Mouse (Mus musculus) retina, adult 2 months (tissue): Measurements from ENCODE around the gene Thrap3.

Experiments
- DNase-seq: peaks from one replicate; pipeline ENCODE4 v3.0.0-alpha.2; 2012; ENCODE audit warnings: low read depth, low spot score

Thrap3 gene

DNA sequence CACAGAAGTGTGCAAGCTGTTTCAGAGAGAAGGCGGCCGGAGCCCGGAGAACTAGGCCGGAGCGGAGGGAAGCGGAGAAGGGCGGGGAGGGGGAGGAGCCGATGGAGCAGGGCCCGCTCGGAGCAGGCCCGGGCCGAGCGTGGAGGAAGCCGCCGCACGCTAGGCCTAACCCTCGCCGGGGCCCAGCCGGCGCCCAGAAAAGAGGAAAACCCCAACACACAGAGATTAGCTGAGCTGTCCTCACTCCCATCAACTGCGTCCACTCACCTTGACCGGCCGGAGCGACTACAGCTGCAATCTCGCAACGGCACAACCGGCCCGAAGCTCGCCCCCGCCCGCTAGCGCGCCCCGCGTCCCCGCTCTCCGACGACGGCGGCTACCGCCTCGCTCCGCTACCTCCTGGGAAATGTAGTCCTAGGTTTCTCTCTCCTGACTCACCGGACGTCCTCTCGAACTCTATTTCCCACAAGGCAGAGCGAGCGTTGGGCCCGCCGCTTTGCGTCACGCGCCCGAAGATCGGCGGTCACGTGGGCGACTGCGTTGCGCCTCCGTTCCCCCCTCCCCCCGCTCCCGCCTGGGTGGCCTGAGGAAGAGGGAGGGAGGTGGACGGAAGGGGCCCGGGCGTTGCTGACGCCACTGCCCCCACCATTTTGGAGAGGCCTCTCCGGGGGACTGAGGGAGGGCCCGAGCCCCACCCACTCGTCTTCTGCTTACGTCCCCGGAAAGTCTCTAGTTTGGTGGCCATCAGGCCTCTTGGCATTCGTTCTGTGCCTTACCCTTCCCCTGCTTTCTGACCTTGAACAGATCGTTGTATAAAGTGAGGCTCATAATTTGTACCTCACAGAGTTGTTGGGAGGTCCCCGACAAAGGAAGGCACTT is at the start of gene Thrap3:
TSS of gene Thrap3 (minus strand) at position 458 of the 879 bp plus-strand sequence.
- peak; percentile 94 for DNase-seq

DNA sequence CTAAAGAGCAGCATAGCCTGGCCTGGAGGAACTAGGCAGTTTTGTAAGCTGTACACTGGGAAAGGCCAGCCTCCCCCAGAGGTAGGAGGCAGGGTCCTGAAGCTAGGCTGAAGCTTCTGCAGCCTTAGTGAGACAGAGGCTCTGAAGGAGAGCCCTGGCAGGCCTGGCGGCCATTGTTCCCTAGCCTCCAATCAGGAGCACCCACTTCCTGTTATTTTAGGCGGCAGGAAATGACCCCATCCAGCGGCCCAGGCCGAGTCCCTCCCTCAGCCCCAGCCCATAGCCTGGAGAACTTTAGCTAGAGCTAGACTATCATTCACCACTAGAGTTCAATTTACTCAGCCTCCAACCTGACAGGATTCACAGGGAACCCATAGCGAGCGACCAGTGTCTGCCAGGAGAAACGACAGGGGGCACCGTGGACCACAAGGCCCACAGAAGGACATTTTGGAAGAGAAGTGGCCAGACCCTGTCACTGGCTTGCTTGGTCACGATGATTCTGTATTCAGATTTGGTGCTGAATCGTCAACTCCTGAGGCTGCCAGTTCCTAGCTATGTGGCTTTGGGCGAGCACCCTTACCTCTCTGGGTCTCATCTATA is 49.2 kb upstream of the Thrap3 start:
- DNase-seq, result no peak

- DNase-seq, result no peak
Observed at GRCm38 (mm10) chr4:126250659-126251058, 48.1 kb upstream of the Thrap3 start.

DNA sequence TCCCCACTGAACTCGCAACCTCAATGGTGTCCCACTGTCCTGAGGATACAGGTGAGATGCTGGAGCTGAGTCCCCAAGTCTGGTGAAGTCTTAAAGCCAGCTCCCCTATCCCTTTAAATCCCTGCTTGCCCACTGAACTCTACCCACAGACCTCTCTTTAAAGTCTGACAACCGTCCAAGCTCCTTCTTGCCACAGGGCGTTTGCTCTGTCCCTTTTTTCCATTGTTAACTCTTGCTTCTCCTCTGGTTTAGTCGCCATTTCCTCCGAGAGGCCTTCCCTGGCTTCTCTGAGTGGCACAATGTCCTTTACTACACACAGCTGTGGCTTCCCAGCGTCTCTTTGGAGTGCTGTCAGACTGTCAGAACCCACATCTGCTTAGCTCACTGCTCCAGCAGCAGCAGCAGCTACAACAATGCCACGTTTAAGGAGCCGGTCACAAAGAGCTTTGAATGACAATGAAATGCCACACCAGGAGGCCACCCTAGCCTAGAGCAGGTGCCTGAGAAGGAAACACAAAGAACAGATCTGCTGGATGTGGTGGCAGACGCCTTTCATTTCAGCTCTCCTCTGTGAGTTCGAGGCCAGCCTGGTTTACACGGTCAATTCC is 45.8 kb upstream of the Thrap3 start:
- DNase-seq, result no peak

- no peak for DNase-seq
Observed at GRCm38 (mm10) chr4:126246202-126246889, 43.8 kb upstream of the Thrap3 start.

DNA sequence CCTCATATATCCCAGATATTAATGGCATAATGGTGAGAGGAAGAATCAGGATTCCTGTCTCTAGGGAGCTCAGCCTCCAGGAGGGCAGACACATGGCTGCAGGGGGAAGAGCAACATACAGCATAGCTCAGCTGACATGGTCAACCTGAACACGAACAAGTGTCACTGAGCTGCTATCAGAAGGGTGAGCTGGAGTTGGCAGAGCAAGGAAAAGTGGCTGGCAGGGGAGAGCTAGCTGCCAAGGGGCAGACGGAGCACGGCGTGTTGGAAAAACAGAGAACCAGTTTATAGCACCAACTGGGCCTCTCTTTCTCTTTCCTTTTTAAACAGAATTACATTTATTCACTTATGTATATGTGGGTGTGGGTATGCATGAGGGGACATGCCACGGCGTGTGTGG is 40.0 kb upstream of the Thrap3 start:
- no peak for DNase-seq

DNA sequence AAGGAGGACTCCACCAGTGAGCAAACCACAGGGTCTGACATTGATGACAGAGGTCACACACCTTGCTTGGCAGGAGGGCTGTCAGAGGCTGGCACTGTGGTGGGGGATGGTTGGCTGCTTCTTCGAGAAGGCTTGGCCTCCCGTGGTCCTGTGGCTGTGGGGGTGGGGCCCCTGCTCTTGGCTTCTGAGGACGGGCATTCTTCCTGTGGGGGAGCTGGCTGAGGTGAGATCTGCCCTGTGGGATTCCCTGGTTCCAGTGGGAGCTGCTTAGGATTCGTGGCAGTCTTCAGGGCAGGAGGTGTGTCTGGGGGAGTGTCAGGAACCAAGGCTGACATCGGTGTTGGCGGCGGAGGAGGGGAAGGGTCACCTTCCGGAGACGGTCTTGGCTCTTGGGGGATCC is 39.4 kb upstream of the Thrap3 start:
- no peak for DNase-seq

DNA sequence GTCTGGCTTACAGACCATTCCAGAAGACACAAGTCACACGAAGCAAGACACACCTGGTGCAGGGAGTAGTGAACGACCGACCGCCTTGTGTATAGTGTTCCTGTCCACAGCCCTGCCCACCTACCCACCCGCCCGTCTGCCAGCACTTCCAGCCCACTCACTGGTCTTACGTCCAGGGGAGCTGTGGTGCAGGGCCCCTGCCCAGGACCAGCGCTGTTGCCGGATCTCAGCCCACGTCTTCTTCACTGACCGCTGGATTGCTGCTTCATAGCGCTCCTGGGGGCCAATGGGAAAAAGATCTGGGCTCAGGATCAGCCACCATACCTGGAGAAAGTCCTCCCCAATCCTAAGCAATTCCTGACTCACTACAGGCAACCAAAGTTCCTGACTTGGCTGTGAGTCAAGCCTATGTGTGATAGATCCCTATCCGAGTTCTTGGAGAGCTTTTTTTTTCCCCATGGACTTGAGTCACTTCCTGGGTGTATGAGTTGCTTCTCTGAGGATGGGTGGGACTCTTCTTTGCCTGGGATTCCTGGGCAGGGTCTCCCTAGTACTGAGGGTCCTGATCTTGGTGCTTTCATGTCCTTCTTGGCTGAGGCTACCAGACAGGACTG is 37.4 kb upstream of the Thrap3 start:
- no peak for DNase-seq

- no peak for DNase-seq
Observed at GRCm38 (mm10) chr4:126237721-126238242, 35.2 kb upstream of the Thrap3 start.

GRCm38 (mm10) chr4:126236467-126237280 is 34.1 kb upstream of the Thrap3 start:
- no peak for DNase-seq

GRCm38 (mm10) chr4:126235191-126235590 is 32.6 kb upstream of the Thrap3 start:
- no peak for DNase-seq

GRCm38 (mm10) chr4:126234496-126235175 is 32.1 kb upstream of the Thrap3 start:
- DNase-seq, result no peak

DNA sequence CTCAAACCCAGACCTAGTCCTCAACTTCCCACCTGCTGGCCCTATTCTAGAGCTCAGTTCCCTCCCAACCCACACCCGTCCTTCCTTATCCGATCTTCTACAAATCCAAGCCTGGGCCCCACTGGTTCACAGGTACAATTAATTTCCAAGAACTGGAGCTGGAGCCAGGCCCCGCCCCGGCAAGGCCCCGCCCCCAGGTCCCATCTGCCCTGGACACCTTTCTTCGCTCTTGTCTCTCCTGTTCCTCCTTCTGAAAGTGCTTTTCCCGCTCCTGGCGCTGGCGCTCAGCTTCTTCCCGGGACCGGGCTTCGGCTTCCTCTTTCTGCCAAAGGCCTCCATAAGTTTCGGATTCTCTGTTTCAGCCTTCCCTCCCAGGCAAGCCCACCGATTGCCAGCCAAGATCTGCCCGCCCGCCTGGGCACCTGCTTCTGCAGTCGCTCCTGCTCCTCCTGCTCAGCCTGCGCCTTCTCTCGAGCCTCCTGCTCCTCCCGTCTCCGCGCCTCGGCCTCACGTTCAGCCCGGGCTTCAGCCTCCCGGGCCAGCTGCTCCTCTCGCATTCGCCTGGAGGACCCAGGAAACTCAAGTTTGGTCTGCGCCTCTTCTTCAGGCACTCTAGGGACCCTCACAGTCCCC is 31.2 kb upstream of the Thrap3 start:
- DNase-seq, result no peak

DNA sequence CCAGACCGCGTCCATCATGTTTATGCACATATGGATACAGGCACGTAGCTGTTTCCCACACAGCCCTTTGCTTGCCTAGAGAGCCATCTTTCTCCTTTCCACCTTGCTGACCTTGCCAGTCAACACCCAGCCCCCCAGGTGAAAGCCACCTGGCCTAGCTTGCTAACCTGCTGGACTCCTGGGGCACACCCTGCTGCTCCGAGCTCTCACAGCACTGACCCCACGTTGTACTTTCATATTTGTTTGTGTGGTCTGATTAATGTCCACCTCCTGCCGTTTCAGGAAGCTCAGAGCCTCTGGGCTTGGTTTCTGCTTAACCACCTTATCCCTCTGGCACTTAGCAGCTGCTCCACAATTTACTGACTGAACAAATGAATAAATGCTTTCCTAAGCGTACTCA is 27.3 kb upstream of the Thrap3 start:
- DNase-seq, result no peak

GRCm38 (mm10) chr4:126228144-126228543 is 25.6 kb upstream of the Thrap3 start:
- DNase-seq, result no peak

GRCm38 (mm10) chr4:126227077-126227761 is 24.7 kb upstream of the Thrap3 start:
- DNase-seq, result peak; percentile 68

DNA sequence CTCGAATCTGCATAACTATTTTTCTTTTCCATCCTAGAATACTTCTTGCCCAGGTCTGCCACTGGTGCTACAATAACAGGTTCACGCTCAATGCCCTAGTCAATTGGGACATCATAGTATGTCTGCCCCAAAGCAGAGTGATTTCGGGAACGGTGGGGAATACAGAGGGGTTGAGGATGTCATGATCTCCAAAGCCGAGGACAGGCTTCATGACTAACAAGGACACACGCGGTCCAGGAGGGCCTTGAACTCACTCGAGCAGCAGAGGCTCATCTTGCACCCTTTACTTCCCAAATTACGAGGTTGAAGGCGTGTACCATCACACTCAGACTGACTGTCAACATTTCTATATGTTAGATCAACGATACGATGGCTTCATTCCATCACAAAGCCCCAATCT is 24.1 kb upstream of the Thrap3 start:
- DNase-seq, result no peak

- no peak for DNase-seq
Observed at GRCm38 (mm10) chr4:126222631-126223030, 20.1 kb upstream of the Thrap3 start.

GRCm38 (mm10) chr4:126220045-126220444 is 17.5 kb upstream of the Thrap3 start:
- no peak for DNase-seq
